ENCODE assay signal across 20 mouse cellular contexts in genomic region chr5:23736366-23736765, GRCm38 (mm10). TPM values are rescaled to one million over a fixed set of nuclear protein-coding genes. Genes with fewer than 3 reads are reported as not detected.
DNase-seq lines count a peak whose midpoint lies in the region; ATAC-seq and TF ChIP-seq lines count a peak whose summit lies in the region.
"Had no signal": no experiment of that assay in that cellular context is flagged by ENCODE, and none has a peak within 500 bp of the region (broad histone marks: within the 10 kb centered on the region; RNA-seq: fewer than 3 reads in every experiment).

No protein-coding gene starts in this region.

- ATAC-seq in limb, embryonic 14.5 days (ENCODE audit: low FRiP score, low read depth): no peak
- ATAC-seq in liver, postnatal 0 days: no peak
- ATAC-seq: forebrain, embryonic 14.5 days; hindbrain, postnatal 0 days had no signal

- no peak for TF ChIP-seq EP300 in liver, postnatal 0 days (IDR thresholded peaks at IDR 0.05; ENCODE audit: low read depth)

- TF ChIP-seq CTCF in liver, postnatal 0 days (IDR thresholded peaks at IDR 0.05; ENCODE audit: low read depth): no peak

- no peaks in the 10 kb centered on the region for H3K4me1 ChIP-seq in limb, embryonic 14.5 days (ENCODE audit: control insufficient read depth, insufficient read depth, low read length)
- no peaks in the 10 kb centered on the region for H3K4me1 ChIP-seq in limb, embryonic 10.5 days
- no peaks in the 10 kb centered on the region for H3K4me1 ChIP-seq in liver, postnatal 0 days (ENCODE audit: insufficient read depth)
- H3K4me1 ChIP-seq: limb, embryonic 15.5 days; neural tube, embryonic 12.5 days had no signal

- peaks cover 21% of the 10 kb centered on the region for H3K36me3 ChIP-seq in limb, embryonic 14.5 days (ENCODE audit: control insufficient read depth, insufficient read depth, low read length)
- H3K36me3 ChIP-seq in limb, embryonic 10.5 days: peaks cover 24% of the 10 kb centered on the region
- 0 out of 2 replicates have a peak, but pooled peaks cover 2% of the 10 kb centered on the region for H3K36me3 ChIP-seq in liver, postnatal 0 days (replicated peaks; ENCODE audit: insufficient read depth, low read length)

- intact Hi-C loops in heart, postnatal 14 days (cut with DNase I): no loop called here

- TF ChIP-seq POLR2A in limb, embryonic 14.5 days (IDR thresholded peaks at IDR 0.05; ENCODE audit: borderline replicate concordance, extremely low read depth, insufficient read depth, insufficient read length): no peak

- H3K4me3 ChIP-seq in limb, embryonic 14.5 days (replicated peaks; ENCODE audit: low read length): no peak overlapping the region
- H3K4me3 ChIP-seq in limb, embryonic 10.5 days: no peak overlapping the region
- H3K4me3 ChIP-seq in liver, postnatal 0 days (ENCODE audit: low read depth, low read length): no peak overlapping the region
- H3K4me3 ChIP-seq: heart, adult 2 months; limb, embryonic 15.5 days; midbrain, embryonic 10.5 days; neural tube, embryonic 12.5 days had no signal

- no peaks in the 10 kb centered on the region for H3K27me3 ChIP-seq in limb, embryonic 14.5 days (ENCODE audit: control insufficient read depth, insufficient read depth, low read length)
- H3K27me3 ChIP-seq in limb, embryonic 10.5 days (ENCODE audit: low read depth, poor library complexity, severe bottlenecking): no peaks in the 10 kb centered on the region
- no peaks in the 10 kb centered on the region for H3K27me3 ChIP-seq in liver, postnatal 0 days (ENCODE audit: insufficient read depth, low read length)
- H3K27me3 ChIP-seq: limb, embryonic 15.5 days; neural tube, embryonic 12.5 days had no signal

- no peaks in the 10 kb centered on the region for H3K9me3 ChIP-seq in limb, embryonic 14.5 days (ENCODE audit: control insufficient read depth, low read length)
- no peaks in the 10 kb centered on the region for H3K9me3 ChIP-seq in limb, embryonic 10.5 days (replicated peaks)
- H3K9me3 ChIP-seq in liver, postnatal 0 days (ENCODE audit: low read length): no peaks in the 10 kb centered on the region
- H3K9me3 ChIP-seq: limb, embryonic 15.5 days; midbrain, embryonic 10.5 days; neural tube, embryonic 12.5 days had no signal

- peak; percentile 27 for DNase-seq in adrenal gland, postnatal 14 days
- no peak for DNase-seq in adrenal gland, adult 2 months
- DNase-seq in heart, postnatal 14 days: peak; percentile 27 to 42
- no peak for DNase-seq in heart, adult 8-10 months (ENCODE audit: low spot score)
- DNase-seq in limb, embryonic 14.5 days (ENCODE audit: low spot score): peak; percentile 34
- no peak for DNase-seq in limb, embryonic 10.5 days (ENCODE audit: low spot score)
- no peak for DNase-seq in liver, postnatal 0 days
- no peak for DNase-seq in layer of hippocampus, adult 8-10 months (ENCODE audit: low spot score in 2 of 2)
- DNase-seq: heart, adult 2 months; kidney, adult 9 months; layer of hippocampus, adult 9-11 months; lung, adult 18-20 months; lung, postnatal 4 days; right cerebral cortex, postnatal 25 days had no signal

- H3K9ac ChIP-seq in limb, embryonic 14.5 days (ENCODE audit: low read depth, low read length, severe bottlenecking): no peak overlapping the region
- H3K9ac ChIP-seq in liver, postnatal 0 days (replicated peaks): no peak overlapping the region
- H3K9ac ChIP-seq: limb, embryonic 15.5 days; neural tube, embryonic 12.5 days had no signal

- 77% methylated on average over 4 of the region's 4 CpGs for WGBS in limb, embryonic 14.5 days
- 86% methylated on average over 4 of the region's 4 CpGs for WGBS in limb, embryonic 10.5 days
- 72% methylated on average over 4 of the region's 4 CpGs for WGBS in liver, postnatal 0 days (ENCODE audit: insufficient replicate concordance)

- H3K27ac ChIP-seq in limb, embryonic 14.5 days (replicated peaks; ENCODE audit: low read depth, low read length): no peak overlapping the region
- H3K27ac ChIP-seq in limb, embryonic 10.5 days: no peak overlapping the region
- H3K27ac ChIP-seq in liver, postnatal 0 days (ENCODE audit: low read depth): no peak overlapping the region
- H3K27ac ChIP-seq: heart, adult 2 months; hindbrain, postnatal 0 days; limb, embryonic 15.5 days; midbrain, embryonic 10.5 days; neural tube, embryonic 12.5 days; stomach, postnatal 0 days had no signal

- H3K4me2 ChIP-seq in limb, embryonic 14.5 days (replicated peaks; ENCODE audit: low read depth, low read length, severe bottlenecking): no peak overlapping the region
- H3K4me2 ChIP-seq in liver, postnatal 0 days (ENCODE audit: low read depth, low read length): no peak overlapping the region
- H3K4me2 ChIP-seq: limb, embryonic 15.5 days; neural tube, embryonic 12.5 days had no signal

RNA-seq across cellular contexts. Expression of gene Pus7, which starts 47.1 kb away (rescaled TPM):
- 23.7 TPM in 2 replicates for total RNA-seq in adrenal gland, postnatal 14 days (2021)
- 10 to 100 TPM; 16.8 to 17.9 TPM for total RNA-seq in adrenal gland, adult 2 months (2021)
- 2.5 and 3.0 TPM in 2 replicates for polyA plus RNA-seq in adrenal gland, adult 2 months (2012; rRNA removed)
- total RNA-seq in heart, postnatal 14 days (2021): 10 to 100 TPM; 10.1 to 10.7 TPM
- 1 to 10 TPM; 8.6 to 9.7 (median 9.1) TPM for total RNA-seq in heart, adult 8-10 months (2022)
- polyA plus RNA-seq in limb, embryonic 14.5 days (2012; rRNA removed): 24.0 and 28.7 TPM in 2 replicates
- polyA plus RNA-seq in limb, embryonic 14.5 days (2014; fragmentation: Nextera tagmentation; extraction: Ambion mirVana): 26.3 and 27.0 TPM in 2 replicates
- 41.0 and 49.3 TPM in 2 replicates for polyA plus RNA-seq in limb, embryonic 10.5 days (2016; fragmentation: Nextera tagmentation; extraction: Ambion mirVana)
- 5.3 and 6.0 TPM in 2 replicates for polyA plus RNA-seq in liver, postnatal 0 days (2015; fragmentation: Nextera tagmentation; extraction: Ambion mirVana)
- 10 to 100 TPM; 15.9 to 22.4 (median 20.2) TPM for total RNA-seq in layer of hippocampus, adult 8-10 months (2022)

RNA-seq across cellular contexts. Expression of gene Rint1, which starts 51.1 kb away (rescaled TPM):
- total RNA-seq in adrenal gland, postnatal 14 days (2021): 18.7 and 19.3 TPM in 2 replicates
- 10 to 100 TPM; 16.1 to 21.7 TPM for total RNA-seq in adrenal gland, adult 2 months (2021)
- polyA plus RNA-seq in adrenal gland, adult 2 months (2012; rRNA removed): 9.7 and 16.7 TPM in 2 replicates
- total RNA-seq in heart, postnatal 14 days (2021): 10 to 100 TPM; 13.3 to 14.6 TPM
- 10 to 100 TPM; 12.4 to 14.8 (median 13.6) TPM for total RNA-seq in heart, adult 8-10 months (2022)
- polyA plus RNA-seq in limb, embryonic 14.5 days (2012; rRNA removed): 31.9 and 35.8 TPM in 2 replicates
- polyA plus RNA-seq in limb, embryonic 14.5 days (2014; fragmentation: Nextera tagmentation; extraction: Ambion mirVana): 32.1 and 38.1 TPM in 2 replicates
- polyA plus RNA-seq in limb, embryonic 10.5 days (2016; fragmentation: Nextera tagmentation; extraction: Ambion mirVana): 33.9 and 41.7 TPM in 2 replicates
- 9.6 and 10.9 TPM in 2 replicates for polyA plus RNA-seq in liver, postnatal 0 days (2015; fragmentation: Nextera tagmentation; extraction: Ambion mirVana)
- total RNA-seq in layer of hippocampus, adult 8-10 months (2022): 10 to 100 TPM; 17.4 to 24.2 (median 21.8) TPM

RNA-seq across cellular contexts. Expression of gene Srpk2, which starts 51.9 kb away (rescaled TPM):
- total RNA-seq in adrenal gland, postnatal 14 days (2021): 43.1 and 46.4 TPM in 2 replicates
- 10 to 100 TPM; 51.5 to 54.2 TPM for total RNA-seq in adrenal gland, adult 2 months (2021)
- 1.8 and 2.3 TPM in 2 replicates for polyA plus RNA-seq in adrenal gland, adult 2 months (2012; rRNA removed)
- 10 to 100 TPM; 40.7 to 44.6 TPM for total RNA-seq in heart, postnatal 14 days (2021)
- total RNA-seq in heart, adult 8-10 months (2022): 10 to 100 TPM; 41.1 to 48.5 (median 42.5) TPM
- polyA plus RNA-seq in limb, embryonic 14.5 days (2012; rRNA removed): 39.9 and 44.1 TPM in 2 replicates
- 60.8 and 70.8 TPM in 2 replicates for polyA plus RNA-seq in limb, embryonic 14.5 days (2014; fragmentation: Nextera tagmentation; extraction: Ambion mirVana)
- polyA plus RNA-seq in limb, embryonic 10.5 days (2016; fragmentation: Nextera tagmentation; extraction: Ambion mirVana): 36.9 and 44.1 TPM in 2 replicates
- polyA plus RNA-seq in liver, postnatal 0 days (2015; fragmentation: Nextera tagmentation; extraction: Ambion mirVana): 9.6 and 10.9 TPM in 2 replicates
- total RNA-seq in layer of hippocampus, adult 8-10 months (2022): 100 to 1,000 TPM; 134 to 163 (median 150) TPM

Comparison
In these comparisons a context has a peak if more than half of its experiments do, and no peak if none do; other contexts are left out.
1. DNase-seq: peak in adrenal gland, postnatal 14 days (single experiment), heart, postnatal 14 days (2 of 2) and limb, embryonic 14.5 days (single experiment); none in adrenal gland, adult 2 months (single experiment), heart, adult 8-10 months (single experiment), limb, embryonic 10.5 days (single experiment), liver, postnatal 0 days (single experiment) and layer of hippocampus, adult 8-10 months (0 of 2).